ENCODE assay signal across 9 mouse cellular contexts in genomic region chr4:136836387-136836931, GRCm38 (mm10). TPM values are rescaled to one million over a fixed set of nuclear protein-coding genes. Genes with fewer than 3 reads are reported as not detected.
DNase-seq lines count a peak whose midpoint lies in the region; ATAC-seq and TF ChIP-seq lines count a peak whose summit lies in the region.
"Had no signal": no experiment of that assay in that cellular context is flagged by ENCODE, and none has a peak within 500 bp of the region (broad histone marks: within the 10 kb centered on the region; RNA-seq: fewer than 3 reads in every experiment).

No protein-coding gene starts in this region.

- TF ChIP-seq CTCF in ES-Bruce4 (IDR thresholded peaks at IDR 0.05; ENCODE audit: low read depth, low read length): no peak
- no peak for TF ChIP-seq CTCF in stomach, postnatal 0 days (IDR thresholded peaks at IDR 0.05; ENCODE audit: low read depth)

- H3K9me3 ChIP-seq in heart, embryonic 11.5 days (replicated peaks; ENCODE audit: control insufficient read depth, low read length): no peaks in the 10 kb centered on the region
- no peaks in the 10 kb centered on the region for H3K9me3 ChIP-seq in ES-Bruce4 (replicated peaks; ENCODE audit: control insufficient read depth, insufficient read depth, low read length, poor library complexity, severe bottlenecking)
- no peaks in the 10 kb centered on the region for H3K9me3 ChIP-seq in forebrain, embryonic 11.5 days (ENCODE audit: control insufficient read depth, low read length)
- H3K9me3 ChIP-seq in liver, embryonic 12.5 days (replicated peaks): no peaks in the 10 kb centered on the region
- no peaks in the 10 kb centered on the region for H3K9me3 ChIP-seq in stomach, postnatal 0 days (ENCODE audit: control insufficient read depth, low read length)

- peak overlapping the region; percentile 76 for H3K4me3 ChIP-seq in heart, embryonic 11.5 days (ENCODE audit: low read depth, low read length)
- H3K4me3 ChIP-seq in ES-Bruce4 (ENCODE audit: low read depth, low read length): peak overlapping the region; percentile 56
- H3K4me3 ChIP-seq in forebrain, embryonic 11.5 days (ENCODE audit: low read depth, low read length): peak overlapping the region; percentile 98
- peak overlapping the region; percentile 58 for H3K4me3 ChIP-seq in liver, embryonic 12.5 days
- peak overlapping the region; percentile 72 for H3K4me3 ChIP-seq in stomach, postnatal 0 days (ENCODE audit: low read depth, low read length)

- H3K27me3 ChIP-seq in heart, embryonic 11.5 days (ENCODE audit: control insufficient read depth, insufficient read depth, low read length): peaks cover 72% of the 10 kb centered on the region
- no peaks in the 10 kb centered on the region for H3K27me3 ChIP-seq in ES-Bruce4 (ENCODE audit: control insufficient read depth, insufficient read depth, low read length, poor library complexity, severe bottlenecking)
- no peaks in the 10 kb centered on the region; the same call in 1 of the 2 replicates for H3K27me3 ChIP-seq in forebrain, embryonic 11.5 days (ENCODE audit: control insufficient read depth, insufficient read depth, low read length)
- H3K27me3 ChIP-seq in liver, embryonic 12.5 days (replicated peaks): peaks cover 89% of the 10 kb centered on the region
- H3K27me3 ChIP-seq in stomach, postnatal 0 days (ENCODE audit: control insufficient read depth, insufficient read depth, low read length): no peaks in the 10 kb centered on the region

- 0 out of 2 replicates have a peak, but pooled peaks have one; percentile 9 for ATAC-seq in heart, embryonic 11.5 days (replicated peaks; ENCODE audit: insufficient number of reproducible peaks, low FRiP score, low TSS enrichment)
- ATAC-seq in forebrain, embryonic 11.5 days (replicated peaks; ENCODE audit: low FRiP score): peak; percentile 84
- ATAC-seq in liver, embryonic 12.5 days: no peak
- peak; percentile 48 for ATAC-seq in stomach, postnatal 0 days (ENCODE audit: low FRiP score, low TSS enrichment)

- peak overlapping the region; percentile 99 for H3K4me2 ChIP-seq in heart, embryonic 11.5 days
- H3K4me2 ChIP-seq in forebrain, embryonic 11.5 days (ENCODE audit: low read depth, low read length, severe bottlenecking): peak overlapping the region; percentile 99
- H3K4me2 ChIP-seq in liver, embryonic 12.5 days: peak overlapping the region; percentile 74
- H3K4me2 ChIP-seq in stomach, postnatal 0 days (replicated peaks; ENCODE audit: low read depth): peak overlapping the region; percentile 96

- TF ChIP-seq POLR2A in ES-Bruce4 (IDR thresholded peaks at IDR 0.05; ENCODE audit: insufficient read depth, low read length): no peak

- H3K4me1 ChIP-seq in heart, embryonic 11.5 days (ENCODE audit: control insufficient read depth, insufficient read depth, low read length): peaks cover 17% of the 10 kb centered on the region
- H3K4me1 ChIP-seq in ES-Bruce4 (ENCODE audit: control insufficient read depth, insufficient read depth, low read length): peaks cover 4% of the 10 kb centered on the region
- H3K4me1 ChIP-seq in forebrain, embryonic 11.5 days (replicated peaks; ENCODE audit: control insufficient read depth, insufficient read depth, low read length): peaks cover 38% of the 10 kb centered on the region
- peaks cover 23% of the 10 kb centered on the region for H3K4me1 ChIP-seq in liver, embryonic 12.5 days
- no peaks in the 10 kb centered on the region; the same call in none of the 2 replicates for H3K4me1 ChIP-seq in stomach, postnatal 0 days (replicated peaks; ENCODE audit: control insufficient read depth, insufficient read depth)

- under 1% methylated on average over 25 of the region's 27 CpGs for WGBS in heart, embryonic 11.5 days (ENCODE audit: insufficient replicate concordance)
- WGBS in forebrain, embryonic 11.5 days: 1% methylated on average over 27 of the region's 27 CpGs
- 3% methylated on average over 25 of the region's 27 CpGs for WGBS in liver, embryonic 12.5 days (ENCODE audit: insufficient replicate concordance)
- WGBS in stomach, postnatal 0 days: 3% methylated on average over 18 of the region's 27 CpGs

- H3K27ac ChIP-seq in heart, embryonic 11.5 days (ENCODE audit: low read depth, low read length): 0 out of 2 replicates have a peak overlapping the region, but pooled peaks have one; percentile 12
- no peak overlapping the region for H3K27ac ChIP-seq in ES-Bruce4 (ENCODE audit: insufficient read depth, low read length)
- H3K27ac ChIP-seq in forebrain, embryonic 11.5 days (ENCODE audit: low read depth, low read length): peak overlapping the region; percentile 97
- H3K27ac ChIP-seq in liver, embryonic 12.5 days: 0 out of 2 replicates have a peak overlapping the region, but pooled peaks have one; percentile 36
- peak overlapping the region; percentile 83 for H3K27ac ChIP-seq in stomach, postnatal 0 days (replicated peaks)

- H3K36me3 ChIP-seq in heart, embryonic 11.5 days (ENCODE audit: control insufficient read depth, insufficient read depth, low read length): no peaks in the 10 kb centered on the region
- H3K36me3 ChIP-seq in ES-Bruce4 (ENCODE audit: control insufficient read depth, insufficient read depth, low read length, poor library complexity, severe bottlenecking): no peaks in the 10 kb centered on the region
- no peaks in the 10 kb centered on the region for H3K36me3 ChIP-seq in forebrain, embryonic 11.5 days (ENCODE audit: control insufficient read depth, insufficient read depth, low read length)
- H3K36me3 ChIP-seq in liver, embryonic 12.5 days: no peaks in the 10 kb centered on the region
- H3K36me3 ChIP-seq in stomach, postnatal 0 days (ENCODE audit: control insufficient read depth, insufficient read depth, low read length): no peaks in the 10 kb centered on the region
- H3K36me3 ChIP-seq: G1E had no signal

- no peak for DNase-seq in heart, adult 18-20 months
- DNase-seq in forebrain, embryonic 11.5 days (ENCODE audit: low spot score): peak; percentile 89
- peak; percentile 63 for DNase-seq in stomach, postnatal 0 days (ENCODE audit: low spot score)
- DNase-seq in cerebellum, postnatal 25 days: no peak
- no peak for DNase-seq in ovary, postnatal 10 days (ENCODE audit: low spot score)

- H3K9ac ChIP-seq in heart, embryonic 11.5 days (ENCODE audit: low read depth, low read length): peak overlapping the region; percentile 63
- H3K9ac ChIP-seq in ES-Bruce4 (ENCODE audit: low read depth, poor library complexity, severe bottlenecking): peak overlapping the region; percentile 82
- peak overlapping the region; percentile 98 for H3K9ac ChIP-seq in forebrain, embryonic 11.5 days (ENCODE audit: low read length)
- H3K9ac ChIP-seq in liver, embryonic 12.5 days: peak overlapping the region; percentile 7; the same call in 1 of the 2 replicates
- H3K9ac ChIP-seq in stomach, postnatal 0 days (ENCODE audit: low read length): peak overlapping the region; percentile 67

- no peak for TF ChIP-seq EP300 in ES-Bruce4 (IDR thresholded peaks at IDR 0.05; ENCODE audit: insufficient read depth, low read depth, low read length)
- TF ChIP-seq EP300 in stomach, postnatal 0 days (optimal IDR thresholded peaks at IDR 0.05): no peak

RNA-seq across cellular contexts. Expression of gene Ephb2, which starts 0.7 kb away (rescaled TPM):
- polyA plus RNA-seq in heart, embryonic 11.5 days (2014; fragmentation: Nextera tagmentation; extraction: Ambion mirVana): 2.5 and 2.7 TPM in 2 replicates
- total RNA-seq in heart, adult 18-20 months (2021): under 1 TPM; 0.89 to 0.90 TPM
- 15.1 and 15.5 TPM in 2 replicates for polyA plus RNA-seq in ES-Bruce4 (2011; ENCODE audit: insufficient read depth, insufficient read length, low read depth, missing spikeins)
- polyA plus RNA-seq in forebrain, embryonic 11.5 days (2014; fragmentation: Nextera tagmentation; extraction: Ambion mirVana): 35.8 and 36.9 TPM in 2 replicates
- 1.4 and 1.7 TPM in 2 replicates for polyA plus RNA-seq in liver, embryonic 12.5 days (2016; fragmentation: Nextera tagmentation; extraction: Ambion mirVana)
- polyA plus RNA-seq in stomach, postnatal 0 days (2015; fragmentation: Nextera tagmentation; extraction: Ambion mirVana): 2.3 and 2.5 TPM in 2 replicates

RNA-seq across cellular contexts. Expression of gene C1qb, which starts 49.5 kb away (rescaled TPM):
- polyA plus RNA-seq in heart, embryonic 11.5 days (2014; fragmentation: Nextera tagmentation; extraction: Ambion mirVana): 14.8 and 17.0 TPM in 2 replicates
- total RNA-seq in heart, adult 18-20 months (2021): 10 to 100 TPM; 42.6 to 54.2 TPM
- not detected in 2 replicates for polyA plus RNA-seq in ES-Bruce4 (2011; ENCODE audit: insufficient read depth, insufficient read length, low read depth, missing spikeins)
- 19.7 and 21.1 TPM in 2 replicates for polyA plus RNA-seq in forebrain, embryonic 11.5 days (2014; fragmentation: Nextera tagmentation; extraction: Ambion mirVana)
- 53.1 and 54.6 TPM in 2 replicates for polyA plus RNA-seq in liver, embryonic 12.5 days (2016; fragmentation: Nextera tagmentation; extraction: Ambion mirVana)
- 79.6 and 80.6 TPM in 2 replicates for polyA plus RNA-seq in stomach, postnatal 0 days (2015; fragmentation: Nextera tagmentation; extraction: Ambion mirVana)

RNA-seq across cellular contexts. Expression of gene C1qc, which starts 56.4 kb away (rescaled TPM):
- 7.1 and 7.4 TPM in 2 replicates for polyA plus RNA-seq in heart, embryonic 11.5 days (2014; fragmentation: Nextera tagmentation; extraction: Ambion mirVana)
- total RNA-seq in heart, adult 18-20 months (2021): 10 to 100 TPM; 36.9 to 41.6 TPM
- polyA plus RNA-seq in ES-Bruce4 (2011; ENCODE audit: insufficient read depth, insufficient read length, low read depth, missing spikeins): not detected in 2 replicates
- polyA plus RNA-seq in forebrain, embryonic 11.5 days (2014; fragmentation: Nextera tagmentation; extraction: Ambion mirVana): 10.0 and 10.7 TPM in 2 replicates
- 32.7 and 33.5 TPM in 2 replicates for polyA plus RNA-seq in liver, embryonic 12.5 days (2016; fragmentation: Nextera tagmentation; extraction: Ambion mirVana)
- 48.6 and 49.4 TPM in 2 replicates for polyA plus RNA-seq in stomach, postnatal 0 days (2015; fragmentation: Nextera tagmentation; extraction: Ambion mirVana)

Comparison
In these comparisons a context has a peak if more than half of its experiments do, and no peak if none do; other contexts are left out.
1. H3K9ac ChIP-seq: peak in every context shown above with its lines; median percentile 98 in forebrain, embryonic 11.5 days; 82 in ES-Bruce4; 67 in stomach, postnatal 0 days; 63 in heart, embryonic 11.5 days; 7 in liver, embryonic 12.5 days.
2. DNase-seq: peak in forebrain, embryonic 11.5 days (single experiment) and stomach, postnatal 0 days (single experiment); none in heart, adult 18-20 months (0 of 2), cerebellum, postnatal 25 days (0 of 2) and ovary, postnatal 10 days (single experiment).
3. RNA of gene C1qb, which starts 49.5 kb away (polyA plus RNA-seq): 79.6 to 80.6 TPM in stomach, postnatal 0 days, 53.1 to 54.6 TPM in liver, embryonic 12.5 days, 19.7 to 21.1 TPM in forebrain, embryonic 11.5 days and 14.8 to 17.0 TPM in heart, embryonic 11.5 days; not detected in ES-Bruce4; every median in the first group is over 10 times any median in the second.
4. Peak in every context shown above with its lines, with median percentiles within 50 percentile points of each other: H3K4me2 ChIP-seq and H3K4me3 ChIP-seq.